Mouse (Mus musculus) layer of hippocampus, adult 9-10 months (tissue): ENCODE data around the gene Urah.

Experiments used
- DNase-seq: peaks from one replicate; pipeline ENCODE4 v3.0.0; 2022; ENCODE audit warnings: low spot score

Gene Urah

GRCm38 (mm10) chr7:140834968-140835757 is at the start of gene Urah:
Urah (plus strand) TSS chr7:140835018.
- DNase-seq: no peak

GRCm38 (mm10) chr7:140787406-140788052 is 47.3 kb upstream of the Urah start, which contains the start of gene Syce1:
Syce1 (minus strand) TSS chr7:140787852.
- no peak for DNase-seq

DNA sequence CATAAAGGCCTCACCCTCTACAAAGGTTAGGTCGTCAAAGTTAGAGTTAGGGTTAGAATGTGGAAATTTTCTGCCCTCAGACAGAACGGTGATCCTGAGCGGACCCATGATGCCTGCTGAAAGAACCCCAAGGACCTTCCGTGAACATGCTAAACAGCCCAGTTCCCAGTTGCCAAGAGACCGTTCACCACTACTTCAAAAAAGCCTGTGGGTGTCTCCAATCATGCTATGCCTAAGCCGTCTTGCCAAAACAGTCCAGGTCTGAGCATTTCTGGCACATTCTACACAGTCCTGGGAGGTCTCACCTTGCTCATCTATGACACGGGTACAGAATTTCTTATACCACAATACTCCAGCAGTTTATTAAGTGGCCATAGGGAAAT is 46.8 kb upstream of the Urah start:
- no peak for DNase-seq

GRCm38 (mm10) chr7:140793541-140793940 is 41.3 kb upstream of the Urah start:
- no peak for DNase-seq

GRCm38 (mm10) chr7:140797619-140798018 is 37.2 kb upstream of the Urah start:
- no peak for DNase-seq

- no peak for DNase-seq
These were observed 36.6 kb upstream of the Urah start for GRCm38 (mm10) chr7:140798212-140798611.

DNA sequence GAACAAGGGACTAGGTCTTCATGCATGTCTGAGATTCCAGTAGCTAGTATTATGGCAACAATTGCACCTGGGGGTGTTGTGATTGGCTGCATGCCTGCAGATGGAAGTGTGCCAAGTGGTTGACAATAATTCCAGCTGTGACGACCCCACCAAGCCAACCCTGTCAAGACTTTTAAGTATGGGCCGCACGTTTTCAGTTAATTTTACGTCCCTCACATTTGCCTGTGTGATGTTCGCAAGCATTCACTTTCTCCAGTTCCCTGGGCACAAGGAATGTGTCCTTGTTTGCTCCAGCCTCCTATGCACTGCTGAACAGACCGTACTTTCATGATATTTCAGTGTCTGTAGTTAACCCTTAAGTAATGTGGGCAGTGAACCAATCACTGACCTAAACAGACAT is 32.2 kb upstream of the Urah start:
- no peak for DNase-seq

DNA sequence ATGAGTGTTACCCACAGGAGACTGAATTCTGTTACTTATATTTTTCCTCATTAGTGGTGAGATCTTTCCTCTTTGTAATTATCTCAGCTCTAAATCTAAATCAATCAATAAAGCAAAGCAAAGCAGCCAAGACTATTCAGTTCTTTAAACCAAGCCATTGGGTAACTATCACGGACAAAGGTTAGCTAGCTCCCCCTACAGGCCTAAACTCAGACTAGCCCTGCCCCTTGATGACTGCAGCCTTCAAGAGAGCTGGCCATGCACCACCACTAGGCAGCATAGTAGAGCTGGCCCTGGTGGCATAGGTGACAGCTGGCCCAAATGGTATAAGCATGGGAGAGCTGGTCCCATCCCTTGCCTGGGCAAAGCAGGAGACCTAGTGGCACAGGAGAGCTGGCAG is 29.1 kb upstream of the Urah start:
- peak; percentile 69 for DNase-seq

- no peak for DNase-seq
These were observed 24.3 kb upstream of the Urah start for GRCm38 (mm10) chr7:140810496-140810895.

GRCm38 (mm10) chr7:140811714-140812113 is 23.1 kb upstream of the Urah start:
- DNase-seq: no peak

DNA sequence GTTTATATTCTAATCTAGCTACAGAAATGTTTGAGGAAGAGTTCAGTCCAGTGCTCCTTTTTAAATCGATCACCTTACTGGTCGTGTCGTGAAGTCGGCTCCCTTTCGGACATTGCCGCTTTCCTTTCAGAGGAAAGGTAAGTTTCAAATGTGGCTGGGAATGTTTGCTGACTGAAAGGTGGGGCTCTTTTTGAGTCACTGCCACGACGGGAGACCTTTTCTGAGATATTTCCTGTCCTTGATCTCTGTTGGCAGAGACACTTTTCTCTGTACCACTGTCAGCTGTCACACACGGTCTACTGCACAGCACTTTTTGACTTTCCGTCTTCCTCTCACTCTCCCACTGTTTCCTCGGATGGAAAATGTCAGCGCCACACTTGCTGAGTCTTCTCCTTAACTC is 22.0 kb upstream of the Urah start:
- DNase-seq: no peak

GRCm38 (mm10) chr7:140820173-140820572 is 14.6 kb upstream of the Urah start:
- DNase-seq: no peak

- no peak for DNase-seq
These were observed 13.5 kb upstream of the Urah start for GRCm38 (mm10) chr7:140821305-140821652.

GRCm38 (mm10) chr7:140821653-140822329 is 13.0 kb upstream of the Urah start, which contains the start of gene Zfp941:
Zfp941 (minus strand) TSS chr7:140822178.
- DNase-seq: no peak

DNA sequence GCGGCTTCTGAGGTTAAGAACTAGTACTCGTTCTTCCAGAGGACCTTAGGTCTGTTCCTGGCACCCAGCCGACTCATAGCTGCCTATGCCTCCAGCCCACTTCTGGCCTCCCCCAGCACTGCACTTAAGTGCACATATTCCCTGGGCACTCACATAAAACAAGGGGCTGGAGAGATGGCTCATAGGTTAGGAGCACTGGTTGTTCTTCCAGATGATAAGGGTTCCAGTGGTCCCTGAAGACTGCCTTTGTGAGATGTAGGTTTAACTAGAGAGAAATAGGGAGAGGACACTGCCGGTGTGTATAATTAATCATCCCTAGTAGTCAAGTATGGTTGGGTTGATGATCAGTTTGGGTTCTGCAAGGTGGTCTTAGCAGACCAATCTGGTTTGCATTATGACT is 12.1 kb upstream of the Urah start:
- no peak for DNase-seq

- peak; percentile 40 for DNase-seq
These were observed 6.5 kb upstream of the Urah start for GRCm38 (mm10) chr7:140828171-140828881.

DNA sequence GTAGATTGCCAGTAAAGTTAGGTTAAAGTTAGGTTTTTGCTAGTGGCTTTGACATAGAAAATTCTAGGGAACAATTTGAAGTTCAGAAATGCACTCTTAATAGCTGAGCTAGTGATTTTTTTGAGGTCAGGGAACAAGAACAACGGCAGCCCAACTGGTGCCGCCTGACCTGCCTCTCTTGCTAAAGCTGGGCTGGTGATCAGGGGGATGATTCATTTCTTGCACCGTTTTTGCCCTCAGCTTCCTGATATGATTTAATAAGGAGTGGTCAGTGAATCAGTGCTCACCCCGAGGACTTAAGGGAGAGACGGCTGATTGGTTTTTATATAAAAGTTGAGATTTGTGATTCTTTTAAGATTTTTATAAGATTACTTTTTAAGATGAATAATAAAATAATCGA is 3.4 kb upstream of the Urah start:
- DNase-seq: no peak

- DNase-seq: no peak
These were observed 1.5 kb upstream of the Urah start for GRCm38 (mm10) chr7:140833341-140833740.

- no peak for DNase-seq
These were observed 905 bp downstream of the Urah start for GRCm38 (mm10) chr7:140835758-140836087.

DNA sequence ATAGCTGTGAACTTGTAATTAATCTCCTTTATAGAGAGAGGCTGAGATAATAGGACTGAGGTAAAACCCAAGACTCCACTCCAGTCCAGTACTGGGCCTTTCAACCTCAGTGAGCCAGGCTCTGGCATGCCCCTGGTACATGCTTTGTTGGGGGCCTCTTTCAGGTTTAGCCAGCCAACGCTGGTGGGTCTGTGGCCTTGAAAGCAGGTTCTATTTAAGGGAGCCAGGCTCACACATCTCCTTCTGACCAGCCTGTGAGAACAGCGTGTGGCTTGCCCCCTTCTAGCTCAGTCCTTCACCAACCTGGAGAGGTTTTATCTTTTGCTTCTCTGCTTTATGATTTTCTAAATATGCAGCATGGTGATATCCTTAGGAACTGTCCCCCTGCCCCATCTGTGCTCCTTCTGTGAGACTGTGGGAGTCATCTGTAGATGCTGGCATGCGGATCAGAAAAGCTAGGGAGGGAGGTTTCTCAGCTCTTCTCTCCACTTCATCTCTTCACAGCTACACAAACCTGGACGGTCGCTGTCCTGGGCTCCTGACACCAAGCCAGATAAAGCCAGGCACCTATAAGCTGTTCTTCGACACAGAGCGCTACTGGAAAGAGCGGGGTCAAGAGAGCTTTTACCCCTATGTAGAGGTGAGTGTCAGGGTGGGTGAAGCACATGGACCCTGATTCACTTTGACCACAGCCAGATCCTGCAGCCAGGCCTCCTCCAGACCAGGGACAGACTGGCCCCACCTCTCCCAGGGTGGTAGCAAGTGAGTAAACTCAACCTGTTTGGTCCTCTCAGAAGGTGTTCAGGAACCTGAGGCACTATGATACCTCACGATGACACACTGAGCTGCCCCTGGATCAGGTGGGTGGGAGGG is 1.7 kb downstream of the Urah start:
- no peak for DNase-seq

- DNase-seq: no peak
These were observed 4.7 kb downstream of the Urah start for GRCm38 (mm10) chr7:140839556-140839955.
